Mouse (Mus musculus) cerebellum, postnatal 36 days (tissue): Measurements from ENCODE around the gene Aldh5a1.

Experiments used
- DNase-seq, 2 experiments: peaks; one replicate each; pipeline ENCODE4 v3.0.0; 2021 to 2022; ENCODE audit warnings: mixed read lengths in 2 of 2

The Aldh5a1 gene

GRCm38 (mm10) chr13:24862021-24862420 is 75.4 kb downstream of the Aldh5a1 start:
- DNase-seq = no peak

DNA sequence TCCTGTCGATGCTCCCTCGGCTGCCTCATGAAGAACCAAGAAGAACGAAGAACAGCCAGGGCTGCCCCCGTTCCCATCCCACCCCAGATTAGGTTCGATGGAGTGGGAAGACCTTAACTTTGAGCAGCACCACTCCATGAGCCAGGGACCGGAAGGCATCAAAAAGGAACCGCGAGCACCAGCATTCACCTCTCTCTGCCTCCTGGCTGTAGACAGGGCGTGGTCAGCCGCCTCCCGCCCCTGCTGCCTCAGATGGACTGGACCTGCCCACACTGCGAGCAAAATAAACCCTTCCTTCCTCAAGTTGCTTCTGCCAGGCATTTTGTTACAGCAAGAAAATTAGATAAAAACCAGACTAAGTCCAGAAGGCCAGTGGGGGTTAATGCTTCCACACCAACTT is 76.4 kb downstream of the Aldh5a1 start:
- no peak for DNase-seq

DNA sequence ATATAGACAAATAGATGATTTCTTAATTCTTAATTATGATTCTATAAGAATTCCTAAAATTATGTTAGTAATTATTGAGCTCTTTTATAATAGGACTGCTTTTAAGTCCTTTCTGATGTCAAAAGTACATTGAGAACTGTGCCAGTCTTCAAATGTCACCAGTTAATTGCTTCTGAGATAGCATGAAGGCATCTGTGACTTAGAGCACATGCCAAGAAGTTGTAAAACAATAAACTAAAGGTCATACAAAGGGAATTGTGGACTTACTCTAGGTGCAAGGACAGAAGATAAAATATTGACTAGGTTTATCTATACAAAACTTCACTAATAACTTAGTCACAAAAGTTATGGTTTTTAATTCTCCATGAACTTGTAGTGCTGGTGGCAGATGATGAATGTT is 78.3 kb downstream of the Aldh5a1 start:
- no peak for DNase-seq
